Mouse (Mus musculus) ES-Bruce4 (cell line): ENCODE measurements around the gene Spg21.

Experiments
- CTCF ChIP-seq: IDR thresholded peaks from one replicate; pipeline ENCODE4 v1.8.1; 2011; ENCODE audit warnings: low read depth, low read length
- EP300 ChIP-seq: IDR thresholded peaks from 2 replicates; pipeline ENCODE4 v1.6.1; 2011; ENCODE audit warnings: low read depth, low read length; ENCODE audit not compliant: insufficient read depth
- POLR2A ChIP-seq: IDR thresholded peaks from one replicate; pipeline ENCODE4 v1.8.1; 2011; ENCODE audit warnings: low read length; ENCODE audit not compliant: insufficient read depth

DNA sequence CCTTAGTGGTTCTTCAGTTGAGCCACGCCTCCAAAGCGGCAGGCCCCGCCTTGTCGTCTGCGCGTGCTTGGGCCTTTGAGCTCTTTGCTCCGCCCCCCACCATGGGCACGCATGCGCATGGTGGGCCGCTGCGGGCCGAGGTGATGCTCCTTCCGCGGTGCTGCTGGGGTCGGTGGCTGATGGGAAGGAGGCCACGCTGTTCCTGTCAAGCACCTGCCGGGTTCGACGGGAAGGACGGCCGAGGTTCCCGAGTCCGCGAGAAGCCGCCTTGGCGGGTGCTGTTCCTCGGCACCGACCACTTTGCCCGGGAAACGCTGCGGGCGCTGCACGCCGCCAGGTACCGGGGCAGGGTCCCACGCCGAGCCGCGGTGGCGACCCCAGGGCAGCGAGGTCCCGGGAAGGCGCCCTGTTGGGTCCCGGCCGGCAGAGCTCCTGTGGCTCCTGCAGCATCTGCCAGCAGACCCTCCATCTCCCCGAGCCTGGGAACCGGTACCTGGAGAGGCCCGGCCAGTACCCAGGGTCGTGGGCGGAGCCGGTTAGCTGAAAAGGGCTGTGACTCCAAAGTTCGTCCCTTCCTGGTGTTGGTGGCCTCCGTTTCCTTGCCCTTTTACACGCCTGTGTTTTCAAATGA, 25.0 kb upstream of the Spg21 start, which contains the start of gene Mtfmt:
- TF ChIP-seq CTCF (no peak), POLR2A (peak; percentile 87), EP300 (no peak)
